Mouse (Mus musculus) liver (tissue): ENCODE measurements at regions not wholly inside any gene's neighbourhood (a gene's known extent, or its start where the extent isn't known, plus 50 kb on each side); places are given as distances from the start of the nearest gene placed in this dataset.

Experiments
- DNase-seq: peaks from one replicate; pipeline ENCODE4 v3.0.0-alpha.2; 2020; ENCODE audit warnings: mixed read lengths

- no peak for DNase-seq
Observed at GRCm38 (mm10) chr11:89145281-89145945, 71.8 kb downstream of the Gm525 start.

GRCm38 (mm10) chr11:89142527-89143154, 69.0 kb downstream of the Gm525 start:
- DNase-seq = no peak
